11 mouse cellular contexts compared by ENCODE assay signal in genomic region chr11:118508341-118508740, GRCm38 (mm10). TPM values are rescaled to one million over a fixed set of nuclear protein-coding genes. Genes with fewer than 3 reads are reported as not detected.
DNase-seq lines count a peak whose midpoint lies in the region; ATAC-seq and TF ChIP-seq lines count a peak whose summit lies in the region.
"Had no signal": no experiment of that assay in that cellular context is flagged by ENCODE, and none has a peak within 500 bp of the region (broad histone marks: within the 10 kb centered on the region; RNA-seq: fewer than 3 reads in every experiment).

No protein-coding gene starts in this region.

- no peaks in the 10 kb centered on the region for H3K9me3 ChIP-seq in forebrain, embryonic 10.5 days
- no peaks in the 10 kb centered on the region for H3K9me3 ChIP-seq in forebrain, embryonic 14.5 days (replicated peaks; ENCODE audit: control insufficient read depth, low read length)
- H3K9me3 ChIP-seq: forebrain, embryonic 15.5 days; heart, embryonic 15.5 days; neural tube, embryonic 12.5 days had no signal

- no peak overlapping the region for H3K4me2 ChIP-seq in forebrain, embryonic 14.5 days (ENCODE audit: low read length)
- H3K4me2 ChIP-seq: forebrain, embryonic 15.5 days; heart, embryonic 15.5 days; neural tube, embryonic 12.5 days had no signal

- TF ChIP-seq POLR2A in thymus, adult 2 months (IDR thresholded peaks at IDR 0.05; ENCODE audit: control insufficient read depth, extremely low read depth, insufficient read depth, low read length, poor library complexity) = no peak

- no peak for TF ChIP-seq CTCF in left cerebral cortex, adult 2 months (IDR thresholded peaks at IDR 0.05)
- no peak for TF ChIP-seq CTCF in thymus, adult 2 months (IDR thresholded peaks at IDR 0.05; ENCODE audit: borderline replicate concordance, control insufficient read depth, extremely low read depth, insufficient read depth, low read length, poor library complexity)

- H3K4me3 ChIP-seq in forebrain, embryonic 10.5 days = no peak overlapping the region
- no peak overlapping the region for H3K4me3 ChIP-seq in forebrain, embryonic 14.5 days (ENCODE audit: low read depth, low read length)
- H3K4me3 ChIP-seq in left cerebral cortex, adult 2 months = no peak overlapping the region
- H3K4me3 ChIP-seq in thymus, adult 2 months (ENCODE audit: control insufficient read depth, insufficient read depth, low read length) = no peak overlapping the region
- H3K4me3 ChIP-seq: forebrain, embryonic 15.5 days; heart, embryonic 15.5 days; neural tube, embryonic 12.5 days had no signal

- intact Hi-C loops in left cerebral cortex, adult 2 months (cut with DNase I) = loop anchor here (5.0 kb wide), 1 partner anchor 229 kb away; no protein-coding TSS in a partner anchor
- intact Hi-C loops in left cerebral cortex, postnatal 10 days (cut with DNase I) = no loop called here

- H3K27me3 ChIP-seq in forebrain, embryonic 10.5 days (ENCODE audit: poor library complexity, severe bottlenecking) = peaks cover 37% of the 10 kb centered on the region
- no peaks in the 10 kb centered on the region for H3K27me3 ChIP-seq in forebrain, embryonic 14.5 days (replicated peaks; ENCODE audit: control insufficient read depth, insufficient read depth, low read length)
- no peaks in the 10 kb centered on the region for H3K27me3 ChIP-seq in thymus, adult 2 months (ENCODE audit: control insufficient read depth, insufficient read depth, low read length)

- H3K9ac ChIP-seq in forebrain, embryonic 14.5 days (ENCODE audit: low read length) = no peak overlapping the region
- H3K9ac ChIP-seq: forebrain, embryonic 15.5 days; heart, embryonic 15.5 days; neural tube, embryonic 12.5 days had no signal

- ATAC-seq in forebrain, embryonic 14.5 days = no peak
- ATAC-seq: forebrain, embryonic 15.5 days; inflammation-experienced regulatory T-cells, adult 6 months had no signal

- H3K4me1 ChIP-seq in forebrain, embryonic 10.5 days = peaks cover 32% of the 10 kb centered on the region
- H3K4me1 ChIP-seq in forebrain, embryonic 14.5 days (ENCODE audit: control insufficient read depth, insufficient read depth, low read length) = peaks cover 15% of the 10 kb centered on the region
- peaks cover 25% of the 10 kb centered on the region for H3K4me1 ChIP-seq in thymus, adult 2 months (replicated peaks; ENCODE audit: control insufficient read depth, insufficient read depth, low read length)

- WGBS in forebrain, embryonic 10.5 days = 75% methylated on average over 7 of the region's 7 CpGs
- 76% methylated on average over 7 of the region's 7 CpGs for WGBS in forebrain, embryonic 14.5 days
- WGBS in thymus, adult 2 months = 38% methylated on average over 7 of the region's 7 CpGs

- DNase-seq in forebrain, embryonic 10.5 days (ENCODE audit: extremely low spot score, low spot score) = no peak
- no peak for DNase-seq in forebrain, embryonic 14.5 days (ENCODE audit: low spot score)
- no peak for DNase-seq in left cerebral cortex, adult 2 months (ENCODE audit: extremely low spot score in 1 of 2, low spot score in 2 of 2)
- no peak for DNase-seq in left cerebral cortex, postnatal 10 days (ENCODE audit: extremely low spot score in 1 of 2, low spot score in 2 of 2)
- DNase-seq in thymus, postnatal 0 days (ENCODE audit: low spot score) = peak; percentile 32
- no peak for DNase-seq in thymus, adult 2 months
- no peak for DNase-seq in ovary, postnatal 14 days (ENCODE audit: low spot score)

- H3K36me3 ChIP-seq in forebrain, embryonic 10.5 days (replicated peaks) = no peaks in the 10 kb centered on the region
- H3K36me3 ChIP-seq in forebrain, embryonic 14.5 days (ENCODE audit: control insufficient read depth, insufficient read depth, low read length) = 0 out of 2 replicates have a peak, but pooled peaks cover 3% of the 10 kb centered on the region
- H3K36me3 ChIP-seq in thymus, adult 2 months (ENCODE audit: control insufficient read depth, insufficient read depth, low read length) = no peaks in the 10 kb centered on the region
- H3K36me3 ChIP-seq: forebrain, embryonic 15.5 days; heart, embryonic 15.5 days; neural tube, embryonic 12.5 days had no signal

- 0 out of 2 replicates have a peak overlapping the region, but pooled peaks have one; percentile 1 for H3K27ac ChIP-seq in forebrain, embryonic 10.5 days
- no peak overlapping the region for H3K27ac ChIP-seq in forebrain, embryonic 14.5 days (ENCODE audit: low read depth, low read length)
- peak overlapping the region; percentile 36; the same call in 1 of the 2 replicates for H3K27ac ChIP-seq in left cerebral cortex, adult 2 months
- H3K27ac ChIP-seq in thymus, adult 2 months (ENCODE audit: control insufficient read depth, insufficient read depth, low read length) = no peak overlapping the region
- H3K27ac ChIP-seq: forebrain, embryonic 15.5 days; heart, embryonic 15.5 days; neural tube, embryonic 12.5 days had no signal

RNA-seq across cellular contexts. Expression of gene Engase, which starts 31.7 kb away (rescaled TPM):
- polyA plus RNA-seq in forebrain, embryonic 10.5 days (2016; fragmentation: Nextera tagmentation; extraction: Ambion mirVana) = 7.1 and 7.9 TPM in 2 replicates
- 3.9 and 4.9 TPM in 2 replicates for polyA plus RNA-seq in forebrain, embryonic 14.5 days (2014; fragmentation: Nextera tagmentation; extraction: Ambion mirVana)
- total RNA-seq in left cerebral cortex, adult 2 months (2021) = 10 to 100 TPM; 11.0 to 12.4 TPM
- total RNA-seq in left cerebral cortex, postnatal 10 days (2021) = 10 to 100 TPM; 11.5 to 13.9 TPM
- 16.0 and 17.1 TPM in 2 replicates for polyA plus RNA-seq in thymus, postnatal 0 days (2015; fragmentation: Nextera tagmentation; extraction: Ambion mirVana)
- 56.5 and 58.1 TPM in 2 replicates for polyA plus RNA-seq in thymus, adult 2 months (2012; rRNA removed)

Comparison
In these comparisons a context has a peak if more than half of its experiments do, and no peak if none do; other contexts are left out.
1. H3K27ac ChIP-seq: peak in forebrain, embryonic 10.5 days (single experiment) and left cerebral cortex, adult 2 months (single experiment); none in forebrain, embryonic 14.5 days (single experiment) and thymus, adult 2 months (single experiment).